Mouse (Mus musculus) mouse trophoblast stem cell (cell line): ENCODE results near the gene Rhbdf2.

Experiments used
- in situ Hi-C, 2 experiments: fragments of 300-500 bp; cut with MseI, MboI; formaldehyde crosslinking; loops; 2 replicates in 1 of 2; 3 replicates in 1 of 2; pipeline ENCODE4 v1.15.1; 2025

Rhbdf2 gene

GRCm38 (mm10) chr11:116592428-116592827 lies 34.4 kb downstream of the Rhbdf2 start:
- in situ Hi-C loops: loop anchor here in 1 of 2 experiments (5.0 kb wide), 1 partner anchor 35 kb away; the partner anchor contains the start of gene Rhbdf2

GRCm38 (mm10) chr11:116591621-116592020 lies 35.2 kb downstream of the Rhbdf2 start:
- in situ Hi-C loops: loop anchor here in 1 of 2 experiments (5.0 kb wide), 1 partner anchor 36 kb away; the partner anchor contains the start of gene Rhbdf2

DNA sequence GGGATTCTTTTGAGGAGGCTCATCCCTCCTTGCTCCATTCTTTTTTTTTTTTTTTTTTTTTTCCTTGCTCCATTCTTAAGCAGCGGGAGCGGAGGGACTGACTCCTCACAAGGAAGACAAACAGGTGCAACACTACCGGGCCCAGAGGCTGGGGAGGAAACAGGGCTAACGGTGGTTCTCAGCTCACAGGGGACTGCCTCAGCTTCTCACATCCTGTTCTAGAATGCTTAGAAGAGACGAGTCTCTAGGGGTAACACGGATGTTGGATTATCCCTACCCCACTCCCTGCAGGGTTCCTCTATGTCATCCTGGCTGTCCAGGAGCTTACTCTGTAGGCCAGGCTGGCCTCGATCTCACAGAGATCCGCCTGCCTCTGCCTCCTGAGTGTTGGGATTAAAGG lies 37.2 kb downstream of the Rhbdf2 start:
- in situ Hi-C loops: no loop called here

DNA sequence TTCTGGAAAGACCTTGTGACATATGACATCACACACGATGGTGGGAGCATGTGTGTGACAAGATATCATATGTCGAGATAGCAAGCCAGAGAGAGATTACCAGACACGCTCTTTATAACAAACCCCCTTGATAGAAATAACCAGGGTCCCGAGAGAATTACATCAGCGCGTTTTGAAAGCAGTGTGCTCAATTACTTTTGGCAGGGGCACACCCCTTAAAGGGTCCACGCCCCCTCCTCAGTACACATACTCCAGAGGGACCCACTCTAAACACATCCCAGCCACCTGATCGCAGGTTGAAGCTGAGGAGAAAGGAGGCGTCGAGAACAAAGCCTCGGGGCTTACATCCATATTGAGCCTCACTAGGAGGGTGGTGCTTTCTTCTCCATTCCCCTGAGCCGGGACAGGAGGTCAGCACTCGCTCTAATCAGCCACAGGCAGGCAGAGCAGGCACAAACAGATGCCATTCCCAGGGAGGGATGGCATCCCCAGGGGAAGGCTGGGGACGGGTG lies 37.7 kb downstream of the Rhbdf2 start:
- in situ Hi-C loops: no loop called here

DNA sequence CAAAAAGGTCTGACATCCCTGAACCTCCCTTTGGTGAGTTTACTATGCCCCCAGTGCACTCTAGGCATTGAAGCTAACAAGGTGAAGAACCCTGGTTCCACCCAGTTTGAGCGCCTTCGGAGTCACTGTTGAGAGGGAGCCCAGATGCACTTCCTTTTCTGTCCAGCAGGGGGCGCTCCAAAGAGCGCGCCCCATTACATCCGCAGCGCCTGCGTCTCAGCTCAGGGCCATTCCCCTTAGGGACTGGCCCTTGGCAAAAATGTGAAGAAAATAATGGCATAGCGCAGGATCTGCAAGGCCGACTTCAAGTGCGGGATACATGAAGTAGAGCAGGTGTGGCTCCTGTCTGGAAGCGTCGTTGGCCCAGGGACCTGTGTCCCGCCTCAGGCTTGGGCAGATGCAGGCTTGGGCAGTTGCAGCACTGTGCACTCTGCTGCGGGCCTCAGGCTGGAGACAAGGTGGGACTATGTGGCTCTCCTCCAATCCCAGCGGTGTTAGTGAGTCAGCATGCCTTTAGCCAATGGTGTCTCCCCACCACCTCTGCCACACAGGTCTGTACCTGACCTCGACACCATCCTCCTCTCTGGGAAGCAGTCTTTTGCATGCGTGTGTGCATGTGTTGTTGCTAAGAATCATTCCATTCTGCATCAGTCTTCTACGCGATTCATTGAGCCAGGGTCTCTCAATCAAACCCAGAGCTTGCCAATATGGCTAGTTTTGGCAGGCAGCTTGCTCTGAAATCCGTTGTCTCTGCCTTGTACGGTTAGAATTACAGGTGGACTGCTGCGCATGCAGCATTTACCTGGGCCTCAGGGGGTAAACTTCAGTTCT lies 39.8 kb downstream of the Rhbdf2 start:
- in situ Hi-C loops: no loop called here

DNA sequence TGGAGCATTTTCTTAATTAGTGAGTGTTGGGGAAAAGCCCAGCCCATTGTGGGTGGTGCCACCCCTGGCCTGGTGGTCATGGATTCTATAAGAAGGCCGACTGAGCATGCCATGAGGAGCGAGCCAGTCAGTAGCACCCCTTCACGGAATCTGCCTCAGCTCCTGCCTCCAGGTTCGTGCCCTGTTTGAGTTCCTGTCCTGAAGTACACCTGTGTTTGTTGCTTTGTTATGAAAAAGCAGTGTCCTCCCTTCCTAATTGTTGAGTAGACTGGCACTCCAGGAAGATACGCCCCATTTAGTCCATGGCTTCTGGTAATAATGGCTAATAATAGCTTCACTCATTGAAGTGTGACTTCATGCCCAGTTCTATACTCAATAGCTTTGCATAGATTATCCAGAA lies 40.5 kb downstream of the Rhbdf2 start, which contains the start of gene Aanat:
Gene Aanat (plus strand): TSS at position 123 of the 400 bp plus-strand sequence.
- in situ Hi-C loops: no loop called here

DNA sequence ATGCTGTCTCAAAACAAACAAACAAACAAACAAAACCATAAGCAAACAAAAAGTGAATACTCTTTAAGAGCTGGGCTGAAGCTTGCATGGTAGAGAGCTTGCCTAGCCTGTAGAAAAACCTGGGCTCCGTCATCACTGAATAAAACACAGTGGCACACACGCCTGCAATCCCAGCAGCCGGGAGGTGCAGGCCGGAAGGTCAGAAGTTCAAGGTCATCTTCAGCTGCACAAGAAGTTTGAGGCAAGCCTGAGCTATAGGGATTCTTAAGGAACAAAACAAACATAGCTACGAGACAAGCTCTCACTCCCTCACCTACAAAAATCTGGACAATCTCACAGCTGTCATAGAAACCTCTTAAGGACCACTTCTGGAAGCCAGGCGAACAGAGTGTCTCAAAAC lies 41.1 kb downstream of the Rhbdf2 start:
- in situ Hi-C loops: no loop called here

DNA sequence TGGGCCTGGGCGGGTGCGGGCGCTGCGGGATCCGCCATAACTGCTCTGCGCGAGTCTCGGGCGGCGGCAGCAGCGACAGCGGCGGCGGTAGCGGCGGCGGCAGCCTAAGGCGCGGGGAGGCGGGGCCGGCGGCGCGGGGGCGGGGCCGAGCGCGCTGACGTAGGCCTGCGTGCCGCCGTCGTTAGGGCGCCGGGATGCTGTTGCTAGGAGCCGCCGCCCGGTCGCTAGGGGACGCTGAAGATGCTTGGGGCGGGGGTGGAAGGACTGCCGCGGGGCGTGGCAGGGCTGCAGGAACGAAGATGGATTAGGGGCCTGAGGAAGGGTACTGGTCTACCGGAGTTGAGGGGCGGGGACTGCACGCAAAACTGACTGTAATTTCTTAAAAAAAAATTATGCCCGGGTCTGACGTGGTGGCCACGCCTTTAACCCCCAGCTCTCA lies 45.4 kb downstream of the Rhbdf2 start, which contains the start of gene Ube2o:
Gene Ube2o (minus strand): TSS at position 72 of the 439 bp plus-strand sequence.
- in situ Hi-C loops: no loop called here

DNA sequence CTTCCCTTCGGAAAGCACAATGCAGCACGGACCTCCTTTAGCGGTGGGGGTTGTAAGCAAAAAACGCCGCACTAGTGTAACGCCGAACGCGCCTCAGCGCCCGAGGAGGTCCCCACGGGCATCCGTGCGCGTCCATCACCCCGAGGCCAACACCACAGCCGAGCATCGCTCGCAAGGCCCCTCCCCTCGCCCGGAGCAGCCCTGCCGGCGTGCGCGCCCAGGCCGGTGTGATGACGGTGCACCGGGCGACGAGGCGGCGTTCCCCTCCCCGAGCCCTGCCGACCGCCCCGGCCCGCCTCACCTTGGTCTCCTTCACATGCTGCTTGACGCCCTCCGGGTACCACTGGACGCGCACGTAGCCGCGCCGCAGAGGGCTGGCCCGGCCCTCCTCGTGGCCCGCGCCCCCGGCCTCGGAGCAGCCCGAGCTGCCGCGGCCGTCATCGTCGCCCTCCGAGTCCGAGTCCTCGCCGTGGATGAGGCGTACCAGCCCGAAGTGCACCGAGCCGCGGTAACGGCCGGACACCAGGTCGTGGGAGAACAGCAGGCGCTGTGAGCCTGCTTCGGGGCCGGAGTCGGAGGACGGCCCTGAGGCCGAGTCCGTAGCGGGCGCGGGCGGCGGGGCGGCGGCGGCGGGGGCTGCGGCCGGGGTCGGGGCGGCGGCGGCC lies 46.0 kb downstream of the Rhbdf2 start:
- in situ Hi-C loops: no loop called here

DNA sequence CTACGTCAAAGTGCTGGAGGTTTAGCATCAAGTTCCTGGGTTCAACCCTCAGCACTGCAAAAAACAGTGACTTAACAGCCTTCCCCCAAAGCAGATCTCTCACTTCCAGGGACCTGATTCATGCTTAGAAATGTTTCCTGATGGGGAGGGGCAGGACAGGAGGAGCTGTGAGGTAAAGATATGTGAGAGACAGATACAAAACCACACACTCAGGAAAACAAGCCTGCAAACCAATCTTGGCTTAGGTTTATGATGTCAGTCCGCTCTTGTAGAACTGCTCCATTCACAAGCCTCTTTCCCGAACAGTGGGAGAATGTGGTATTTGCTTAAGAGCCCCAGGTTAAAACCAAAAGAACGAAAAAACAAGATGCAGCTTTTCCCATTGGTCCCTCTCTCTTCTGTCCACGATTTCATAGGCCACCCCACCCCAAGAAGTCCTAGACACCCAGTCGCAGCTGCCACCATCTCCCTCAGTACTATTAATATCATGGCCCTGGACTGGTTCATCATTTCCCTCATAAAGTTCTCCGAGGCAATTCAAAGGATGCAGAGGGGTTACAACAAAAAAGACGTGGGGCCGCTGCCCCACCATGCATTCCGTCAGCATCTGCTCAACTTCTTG lies 46.7 kb downstream of the Rhbdf2 start:
- in situ Hi-C loops: no loop called here

DNA sequence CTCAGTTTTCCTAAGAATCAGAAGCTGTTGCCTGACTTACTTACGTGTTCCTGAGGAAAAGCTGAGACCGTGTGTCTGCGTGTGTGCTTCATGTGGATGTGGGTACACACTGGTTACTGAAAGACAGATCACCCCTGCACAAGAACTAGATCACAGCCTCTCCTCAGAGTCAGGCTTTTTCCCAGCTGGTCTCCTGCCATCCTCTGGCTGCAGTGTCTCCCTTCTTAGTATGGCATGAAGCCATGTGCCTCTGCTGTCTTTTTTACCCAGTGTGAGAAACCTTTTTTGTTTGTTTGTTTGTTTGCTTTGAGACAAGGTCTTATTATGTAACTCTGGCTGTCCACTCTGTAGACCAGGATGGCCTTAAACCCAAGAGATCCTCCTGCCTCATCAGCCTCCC lies 47.5 kb downstream of the Rhbdf2 start:
- in situ Hi-C loops: no loop called here

- in situ Hi-C loops: no loop called here
These were observed 51.4 kb downstream of the Rhbdf2 start for GRCm38 (mm10) chr11:116575396-116575795.

DNA sequence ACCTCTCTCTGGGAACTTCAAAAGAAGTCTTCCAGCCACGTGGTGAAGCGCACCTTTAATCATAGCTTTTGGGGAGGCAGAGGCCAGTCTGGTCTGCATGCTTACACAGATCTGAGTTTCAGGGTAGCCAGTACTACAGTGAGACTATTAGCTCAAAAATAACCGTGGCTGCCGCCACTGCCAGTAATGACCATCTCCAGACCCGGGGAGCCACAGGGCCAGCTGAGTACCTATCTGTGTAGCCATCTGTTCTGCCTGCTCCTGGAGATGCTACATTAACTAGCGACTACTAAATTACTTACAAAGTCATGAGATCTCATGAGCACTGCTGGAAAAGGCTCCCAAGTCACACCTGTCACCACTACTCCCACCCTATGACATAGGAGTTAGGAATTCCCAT lies 51.8 kb downstream of the Rhbdf2 start:
- in situ Hi-C loops: no loop called here

GRCm38 (mm10) chr11:116574486-116574885 lies 52.3 kb downstream of the Rhbdf2 start:
- in situ Hi-C loops: no loop called here

GRCm38 (mm10) chr11:116572756-116573543 lies 53.9 kb downstream of the Rhbdf2 start:
- in situ Hi-C loops: no loop called here

DNA sequence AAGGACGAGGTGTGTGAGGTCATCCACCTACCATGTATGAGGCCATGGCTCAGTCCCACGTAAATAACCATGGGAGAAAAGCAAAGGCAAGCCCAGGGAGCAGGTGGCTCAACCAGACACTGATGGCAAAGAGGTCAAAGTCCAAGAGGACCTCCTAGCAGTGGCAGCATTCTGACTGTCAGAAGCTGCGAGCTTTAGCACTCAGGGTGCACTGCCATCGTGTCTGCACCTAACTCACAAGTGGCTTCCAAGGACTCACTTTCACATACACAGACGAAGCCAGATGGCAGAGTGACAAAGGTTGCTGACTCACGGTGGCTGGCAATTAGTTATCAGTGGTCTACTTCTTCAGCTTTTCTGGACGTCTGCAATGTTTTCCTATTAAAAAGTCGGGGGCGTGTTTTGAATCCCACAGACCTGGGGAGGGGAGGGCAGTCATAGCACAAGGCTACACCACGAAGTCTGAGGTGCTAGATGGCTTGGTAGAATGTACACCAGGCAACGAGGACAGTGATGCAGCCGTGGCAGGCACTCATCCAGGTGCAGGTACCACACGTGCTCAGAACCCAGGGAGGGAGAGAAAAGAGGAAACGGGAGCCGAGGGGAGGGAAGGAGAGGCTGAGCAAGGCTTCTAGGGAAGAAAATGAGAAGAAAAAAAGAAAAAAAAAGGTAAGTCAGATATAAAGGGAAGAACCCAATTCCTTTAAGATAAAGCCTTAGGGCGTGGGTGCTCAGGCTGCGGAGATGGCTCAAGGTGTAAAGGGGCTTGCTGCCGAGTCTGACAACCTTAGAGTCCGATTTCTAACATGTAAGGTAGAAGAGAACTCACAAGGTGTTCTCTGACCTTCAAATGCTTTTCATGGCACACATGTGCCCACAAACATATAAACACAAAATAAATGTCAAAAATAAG lies 54.8 kb downstream of the Rhbdf2 start:
- in situ Hi-C loops: no loop called here

- in situ Hi-C loops: no loop called here
These were observed 56.0 kb downstream of the Rhbdf2 start for GRCm38 (mm10) chr11:116570821-116571220.

DNA sequence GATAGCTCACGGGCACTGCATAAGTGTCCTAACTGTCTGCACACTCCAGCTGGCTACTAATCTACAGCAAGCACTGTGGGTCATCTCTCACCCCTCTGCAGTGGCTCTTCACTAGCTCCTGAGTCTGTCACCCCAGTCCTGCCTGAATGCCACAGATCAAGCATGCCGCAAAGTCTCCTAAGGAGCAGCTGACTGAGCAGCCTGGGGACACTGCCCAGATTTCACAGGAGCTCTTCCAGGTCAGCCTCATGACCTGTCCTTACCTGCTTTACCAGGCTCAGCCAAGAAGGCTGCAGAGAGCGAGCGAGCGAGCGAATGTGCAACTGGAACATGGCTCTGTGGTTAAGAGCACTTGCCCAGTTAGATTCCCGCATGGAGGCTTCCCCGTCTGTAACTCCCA lies 59.3 kb downstream of the Rhbdf2 start:
- in situ Hi-C loops: no loop called here

GRCm38 (mm10) chr11:116565283-116566041 lies 61.4 kb downstream of the Rhbdf2 start:
- in situ Hi-C loops: no loop called here
